Mouse (Mus musculus): ENCODE measurements around the gene Rxylt1.

Rxylt1 gene

GRCm38 (mm10) chr10:122044926-122045325, 52.2 kb downstream of the Rxylt1 start:
- no peak for DNase-seq (ENCODE audit: low read depth, low spot score)

- DNase-seq (ENCODE audit: low read depth, low spot score): no peak
Observed at GRCm38 (mm10) chr10:122040372-122040771, 56.8 kb downstream of the Rxylt1 start.

GRCm38 (mm10) chr10:122039566-122039965, 57.6 kb downstream of the Rxylt1 start:
- no peak for DNase-seq (ENCODE audit: low read depth, low spot score)

GRCm38 (mm10) chr10:122038554-122038953, 58.6 kb downstream of the Rxylt1 start:
- DNase-seq (ENCODE audit: low read depth, low spot score): no peak

- DNase-seq (ENCODE audit: low read depth, low spot score): no peak
Observed at GRCm38 (mm10) chr10:122033271-122033670, 63.9 kb downstream of the Rxylt1 start.

- no peak for DNase-seq (ENCODE audit: low read depth, low spot score)
Observed at GRCm38 (mm10) chr10:122030420-122030819, 66.8 kb downstream of the Rxylt1 start.

GRCm38 (mm10) chr10:122029738-122030137, 67.4 kb downstream of the Rxylt1 start:
- DNase-seq (ENCODE audit: low read depth, low spot score): no peak

Data from forelimb bud, embryonic 11.5 days (tissue).